Mouse (Mus musculus) liver, postnatal 0 days (tissue): ENCODE measurements around the gene Sorbs1.

Experiments
- CTCF ChIP-seq: sonication (generic); IDR thresholded peaks from 2 replicates; pipeline ENCODE4 v1.5.1; 2016; ENCODE audit warnings: antibody characterized with exemption, low read depth
- EP300 ChIP-seq: IDR thresholded peaks from 2 replicates; pipeline ENCODE4 v1.6.1; 2016; ENCODE audit warnings: antibody characterized with exemption, low read depth, mild to moderate bottlenecking

DNA sequence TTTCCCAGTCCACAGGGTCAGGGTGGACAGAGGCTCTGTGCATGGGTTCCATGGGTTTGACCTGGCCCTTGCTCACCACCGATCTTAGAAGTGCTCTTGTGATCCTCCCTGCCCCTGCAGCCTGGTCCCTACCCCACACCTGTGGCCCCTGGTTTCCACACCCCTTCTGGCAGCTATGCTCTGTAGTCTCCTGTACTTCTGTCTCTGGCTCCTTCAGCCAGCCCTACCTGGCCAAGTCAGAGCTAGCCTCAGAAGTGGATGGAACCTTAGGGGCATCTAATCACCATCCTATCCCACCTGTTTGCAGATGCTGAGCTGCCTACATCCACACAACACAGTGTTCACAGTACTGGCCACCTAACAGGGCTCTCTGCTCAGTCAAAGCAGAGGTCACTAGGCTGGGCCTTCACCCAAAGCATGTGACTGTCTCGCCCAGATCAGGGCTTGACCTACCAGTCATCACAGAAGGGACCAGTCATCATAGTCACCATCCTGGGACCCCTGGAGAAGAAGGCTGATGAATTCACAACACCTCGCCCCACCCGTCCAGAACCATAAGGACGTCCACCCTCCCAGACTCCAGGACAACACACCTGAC lies 120.7 kb downstream of the Sorbs1 start:
- TF ChIP-seq CTCF (no peak), EP300 (no peak)
